Mouse (Mus musculus): ENCODE data around the gene Prpf18.
"Not testable (repeated sequence)": the region's sequence is repeated elsewhere in the genome, so short reads cannot be mapped to it uniquely, and the experiment has no call there.

Prpf18 gene

DNA sequence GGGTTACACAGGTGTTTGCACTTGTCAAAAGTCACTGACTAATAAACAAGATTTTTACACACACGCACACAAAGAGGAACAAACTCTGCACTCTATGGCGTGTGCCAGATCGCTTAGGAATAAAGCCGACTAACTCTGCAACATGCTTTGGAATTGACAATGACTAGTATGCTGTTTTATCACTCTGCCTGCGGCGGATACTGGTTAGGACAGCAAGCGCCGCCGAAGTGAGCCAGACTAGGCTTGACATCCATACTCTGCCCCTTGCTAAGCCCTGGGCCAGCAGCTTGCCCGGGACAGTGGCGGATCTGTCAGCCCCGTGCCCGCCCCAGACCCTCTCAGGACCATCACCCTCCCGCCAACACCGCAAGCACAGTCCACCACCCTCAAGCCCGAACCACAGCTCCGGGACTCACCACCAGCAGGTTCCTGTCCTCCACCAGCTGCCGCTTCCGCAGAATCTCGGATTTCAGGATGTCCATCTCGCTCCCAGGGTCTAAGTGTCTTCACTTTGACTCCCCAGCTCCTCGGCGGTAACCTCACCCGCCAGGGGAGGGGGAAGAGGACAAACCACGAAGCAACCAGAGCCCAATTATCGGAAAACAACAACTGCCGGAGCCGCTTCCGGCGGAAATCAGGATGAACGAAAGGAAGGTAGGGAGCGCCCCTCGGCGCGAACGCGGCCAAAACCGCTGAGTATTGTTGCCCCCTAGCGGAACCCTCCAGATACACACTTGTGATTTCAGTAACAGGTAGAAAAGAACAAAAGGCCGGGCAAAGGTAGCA, at the start of gene Prpf18:
Gene Prpf18, minus strand, starts transcription at position 614 of the 786 bp plus-strand sequence.
- peak; percentile 88 for DNase-seq (ENCODE audit: low spot score)

DNA sequence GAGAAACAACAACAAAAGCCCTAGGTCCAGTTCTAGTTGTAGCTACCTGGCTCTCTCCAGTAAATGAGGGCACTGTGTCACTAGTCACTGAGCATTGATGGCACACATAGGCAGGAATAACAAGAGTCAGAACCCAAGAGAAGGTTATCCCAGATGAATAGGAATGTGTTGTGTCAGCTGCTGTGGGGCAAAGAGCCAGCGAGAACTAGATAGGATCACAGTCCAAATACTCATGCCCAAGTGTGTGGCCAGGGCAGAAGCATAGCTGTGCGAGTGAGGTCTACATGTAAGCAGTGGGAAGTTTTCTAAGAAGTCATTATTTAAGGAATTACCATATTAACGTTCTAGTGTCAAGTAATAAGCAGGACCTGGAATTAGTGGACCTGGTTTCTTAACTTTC, 28.0 kb upstream of the Prpf18 start:
- DNase-seq (ENCODE audit: low spot score) = no peak

GRCm38 (mm10) chr2:4671636-4672035, 19.7 kb upstream of the Prpf18 start:
- DNase-seq (ENCODE audit: low spot score) = no peak

DNA sequence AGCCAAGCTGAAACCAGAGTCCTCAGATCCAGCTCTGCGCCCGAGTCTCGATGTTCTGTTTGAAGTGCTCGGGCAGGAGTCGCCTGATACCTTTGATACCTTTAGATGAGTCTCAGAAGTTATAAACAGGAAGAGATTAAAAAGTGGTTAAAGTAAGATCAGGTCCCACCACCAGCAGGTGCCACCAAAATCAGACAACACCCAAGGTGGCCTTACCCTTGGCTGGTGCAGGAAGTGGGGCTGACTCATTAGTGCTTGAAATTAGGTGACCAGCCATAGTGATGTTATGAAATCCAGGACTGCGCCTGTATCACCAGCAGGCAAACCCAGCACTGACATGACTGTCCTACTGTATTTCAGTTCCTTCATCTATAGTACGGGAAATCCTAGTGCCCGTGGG, 17.8 kb upstream of the Prpf18 start:
- DNase-seq (ENCODE audit: low spot score) = no peak

DNA sequence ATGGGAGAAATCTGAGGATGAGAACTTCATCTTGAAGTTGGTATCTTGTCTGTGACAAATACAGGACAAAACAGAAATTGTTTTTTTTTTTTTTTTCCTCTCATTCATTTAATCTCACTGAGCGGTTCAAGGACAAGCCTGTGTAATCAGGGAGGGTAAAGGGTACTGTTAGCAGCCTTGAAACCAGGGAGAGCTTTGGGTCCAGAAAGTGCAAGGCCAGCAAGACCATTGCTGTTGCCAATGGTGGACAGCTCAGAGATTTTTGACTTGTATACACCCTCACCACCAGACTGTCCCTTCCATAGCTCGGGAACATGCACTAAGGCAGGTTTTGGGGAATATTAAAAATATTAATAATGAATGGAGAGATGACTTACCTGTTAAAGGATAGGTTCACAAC, 16.7 kb upstream of the Prpf18 start:
- no peak for DNase-seq (ENCODE audit: low spot score)

DNA sequence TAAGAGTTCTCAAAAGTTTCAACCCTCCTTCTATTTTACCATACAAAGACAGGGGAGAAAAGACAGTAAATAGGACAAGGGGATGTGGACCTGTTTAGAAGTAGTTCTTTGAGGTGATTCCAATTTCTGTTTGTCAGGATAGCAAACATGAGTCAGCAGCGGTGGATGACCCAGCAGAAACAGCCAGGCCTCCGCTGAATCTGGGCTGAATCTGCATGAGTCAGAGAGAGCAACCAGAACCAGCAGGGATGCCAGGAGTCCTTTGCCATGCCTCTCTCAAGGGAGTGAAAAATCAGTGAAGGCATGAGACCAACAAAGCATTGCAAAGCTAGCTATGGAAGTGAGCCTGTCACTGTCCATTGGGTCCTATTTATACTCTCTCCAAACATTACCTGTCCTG, 8.8 kb upstream of the Prpf18 start:
- no peak for DNase-seq (ENCODE audit: low spot score)

DNA sequence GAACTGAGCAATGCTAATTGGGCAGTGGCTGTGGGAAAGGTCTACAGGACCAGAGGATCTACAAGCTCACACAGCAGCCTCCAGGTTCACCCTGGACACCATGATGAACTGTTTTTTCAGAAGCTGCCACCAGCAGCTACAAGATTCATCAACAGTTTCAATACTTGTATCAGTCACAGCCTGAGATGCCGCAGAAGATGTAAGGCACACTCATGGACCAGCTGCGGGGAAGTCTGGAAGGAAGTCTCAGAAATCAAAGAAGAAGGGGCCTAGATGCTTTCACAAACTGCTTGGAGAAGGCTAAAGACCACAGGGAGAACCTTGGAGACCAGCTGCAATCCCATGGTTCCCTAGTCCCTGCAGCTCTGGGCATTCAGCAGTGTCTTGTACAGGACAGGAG, 2.3 kb downstream of the Prpf18 start:
- DNase-seq (ENCODE audit: low spot score) = no peak

DNA sequence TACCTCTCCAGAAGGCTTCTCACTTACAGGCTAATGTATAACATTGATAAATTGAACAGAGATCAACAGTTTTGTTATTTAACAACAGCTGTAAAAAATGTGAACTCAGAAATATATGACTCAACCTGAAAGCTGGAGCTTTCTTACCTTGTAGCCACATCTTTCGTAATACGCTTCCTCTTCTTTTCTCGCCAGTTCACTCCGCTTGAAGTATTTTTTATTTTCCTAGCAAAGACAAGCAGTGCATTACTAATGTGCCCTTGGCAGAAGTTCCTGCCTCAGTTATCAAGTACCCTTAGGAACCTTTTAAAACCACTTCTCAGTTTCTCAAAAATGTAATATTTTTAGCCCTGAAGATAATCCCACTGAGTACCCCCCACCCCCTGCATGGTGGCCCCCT, 3.8 kb downstream of the Prpf18 start:
- DNase-seq (ENCODE audit: low spot score) = no peak

DNA sequence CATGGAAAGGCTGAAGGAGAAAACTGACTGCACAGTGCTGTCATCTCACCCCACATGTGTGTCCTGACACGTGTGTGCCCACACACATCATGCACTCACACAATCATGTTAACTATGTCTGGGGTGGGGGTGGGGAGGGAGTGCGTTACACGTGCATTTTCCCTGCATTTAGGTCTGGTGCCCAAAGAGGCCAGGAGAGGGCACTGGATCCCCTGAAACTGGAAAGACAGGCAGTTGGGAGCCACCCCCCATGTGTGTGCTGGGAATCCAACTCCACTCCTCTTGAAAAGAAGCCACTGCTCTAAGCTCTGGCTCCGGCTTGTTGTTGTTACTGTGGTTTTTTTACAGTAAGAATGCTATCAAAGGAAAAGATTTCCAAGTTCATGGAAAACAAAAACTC, 6.8 kb downstream of the Prpf18 start:
- no peak for DNase-seq (ENCODE audit: low spot score)

DNA sequence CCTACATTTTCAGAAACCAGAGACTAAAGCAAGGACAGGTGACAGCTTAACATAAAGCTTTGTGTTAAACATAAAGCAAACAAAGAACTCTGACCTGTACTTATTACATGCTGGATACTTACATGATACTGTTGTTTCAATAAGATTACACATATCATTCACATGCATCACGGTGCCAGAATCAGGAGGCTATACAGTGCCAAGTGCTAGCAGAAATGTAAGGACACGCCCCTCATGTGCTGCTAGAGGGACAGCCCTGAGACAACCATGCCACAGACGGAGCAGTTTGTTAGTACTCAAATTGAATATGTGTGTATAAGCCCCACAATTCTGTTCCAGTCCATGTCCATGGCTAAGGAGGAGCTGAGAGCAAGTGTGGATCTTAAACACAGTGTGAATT, 13.7 kb downstream of the Prpf18 start:
- DNase-seq (ENCODE audit: low spot score) = no peak

DNA sequence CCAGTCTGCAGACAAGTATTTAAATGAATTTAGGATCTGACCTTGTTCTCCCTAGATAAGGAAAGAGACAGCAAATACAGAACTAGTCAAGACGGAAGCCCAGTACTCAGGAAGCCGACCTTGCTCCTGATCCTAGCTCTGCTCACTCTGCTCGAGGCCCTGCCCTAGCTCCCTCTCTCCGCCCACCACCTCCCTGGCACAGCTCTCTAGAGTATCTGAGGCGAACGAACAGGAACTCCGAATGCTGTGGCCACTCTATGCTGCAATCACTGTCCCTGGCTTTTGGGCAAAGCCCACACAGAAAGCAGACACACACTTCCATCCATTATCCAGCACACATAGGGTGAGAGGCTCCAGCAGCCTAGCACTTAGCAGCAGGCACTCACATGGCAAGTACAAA, 15.3 kb downstream of the Prpf18 start:
- peak; percentile 12 for DNase-seq (ENCODE audit: low spot score)

DNA sequence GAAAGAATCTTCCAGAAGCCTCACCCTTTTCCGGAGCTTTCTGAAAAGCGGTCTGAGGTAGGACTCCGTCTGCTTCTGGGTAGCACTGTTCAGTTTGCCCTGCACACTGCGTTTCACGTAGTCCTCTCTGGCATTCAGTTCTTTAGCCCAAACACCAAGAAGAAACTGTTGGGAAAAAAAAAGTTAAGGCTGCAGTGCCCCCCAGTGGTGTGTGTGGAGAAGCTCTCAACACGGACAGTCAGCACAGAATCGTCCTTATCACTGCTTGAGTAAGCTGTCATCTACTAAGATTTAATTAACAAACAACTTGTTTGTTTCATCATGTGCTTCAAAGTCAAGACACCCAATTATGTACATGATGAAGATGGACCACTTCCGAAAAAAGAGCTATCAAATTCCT, 16.1 kb downstream of the Prpf18 start:
- DNase-seq (ENCODE audit: low spot score) = no peak

- DNase-seq (ENCODE audit: low spot score) = no peak
Measured at GRCm38 (mm10) chr2:4630197-4630835, 21.6 kb downstream of the Prpf18 start.

GRCm38 (mm10) chr2:4629470-4629869, 22.4 kb downstream of the Prpf18 start:
- no peak for DNase-seq (ENCODE audit: low spot score)

DNA sequence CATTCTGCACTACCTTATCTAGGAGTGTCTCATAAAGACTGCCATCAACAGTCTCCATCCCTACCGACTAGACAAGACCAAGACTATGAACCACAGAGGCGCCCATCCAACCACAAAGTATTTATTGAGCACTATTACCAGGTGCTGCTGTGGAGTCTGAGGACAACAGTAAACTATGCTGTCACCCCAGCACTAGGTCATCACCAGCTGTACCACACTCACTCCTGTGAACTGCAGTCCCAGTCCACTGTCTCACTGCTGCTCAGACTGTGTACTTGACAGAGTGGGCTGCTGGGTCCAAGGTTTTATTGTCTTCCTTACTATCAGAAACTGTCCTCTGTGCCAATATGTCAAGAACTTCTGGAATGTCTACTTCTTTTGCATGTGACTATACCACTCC, 23.0 kb downstream of the Prpf18 start:
- no peak for DNase-seq (ENCODE audit: low spot score)

GRCm38 (mm10) chr2:4626911-4627310, 25.0 kb downstream of the Prpf18 start:
- no peak for DNase-seq (ENCODE audit: low spot score)

- no peak for DNase-seq (ENCODE audit: low spot score)
Measured at GRCm38 (mm10) chr2:4621471-4621985, 30.4 kb downstream of the Prpf18 start.

DNA sequence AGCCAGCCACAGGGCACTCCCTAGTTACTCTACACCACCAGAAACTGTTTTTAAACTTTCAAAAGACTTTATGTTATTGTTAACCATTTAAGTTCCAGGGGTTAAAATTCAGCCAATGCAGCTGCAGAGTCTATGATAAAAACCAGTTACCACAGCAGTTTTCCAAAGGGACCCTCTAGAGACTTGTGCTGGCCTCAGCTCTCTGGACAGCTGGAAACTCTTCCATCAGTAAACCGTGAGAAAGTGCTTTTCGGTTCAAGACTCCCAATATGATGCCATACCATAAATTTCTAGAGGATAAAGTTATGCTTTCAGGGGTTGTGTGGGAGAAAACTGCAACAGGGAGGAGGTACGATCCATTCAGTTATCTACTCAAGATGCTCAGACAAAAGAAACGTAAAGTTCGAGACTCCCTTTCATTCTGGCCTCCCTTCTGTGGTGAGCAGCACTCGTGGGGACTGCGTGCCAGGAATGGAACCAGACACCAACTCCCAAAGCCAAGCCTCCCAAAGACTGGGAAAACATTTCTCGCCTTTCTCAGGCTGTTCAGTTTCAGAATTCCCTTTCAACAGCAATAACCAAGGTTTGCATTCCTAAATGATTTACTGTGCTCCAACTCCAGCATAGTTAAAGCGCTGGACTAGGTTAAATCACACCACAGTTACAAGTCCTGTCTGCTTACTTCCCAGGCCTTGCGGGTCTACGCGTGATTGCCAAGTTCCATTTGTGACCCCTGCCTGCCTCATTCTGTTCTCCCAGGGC, 31.1 kb downstream of the Prpf18 start:
- DNase-seq (ENCODE audit: low spot score) = no peak

DNA sequence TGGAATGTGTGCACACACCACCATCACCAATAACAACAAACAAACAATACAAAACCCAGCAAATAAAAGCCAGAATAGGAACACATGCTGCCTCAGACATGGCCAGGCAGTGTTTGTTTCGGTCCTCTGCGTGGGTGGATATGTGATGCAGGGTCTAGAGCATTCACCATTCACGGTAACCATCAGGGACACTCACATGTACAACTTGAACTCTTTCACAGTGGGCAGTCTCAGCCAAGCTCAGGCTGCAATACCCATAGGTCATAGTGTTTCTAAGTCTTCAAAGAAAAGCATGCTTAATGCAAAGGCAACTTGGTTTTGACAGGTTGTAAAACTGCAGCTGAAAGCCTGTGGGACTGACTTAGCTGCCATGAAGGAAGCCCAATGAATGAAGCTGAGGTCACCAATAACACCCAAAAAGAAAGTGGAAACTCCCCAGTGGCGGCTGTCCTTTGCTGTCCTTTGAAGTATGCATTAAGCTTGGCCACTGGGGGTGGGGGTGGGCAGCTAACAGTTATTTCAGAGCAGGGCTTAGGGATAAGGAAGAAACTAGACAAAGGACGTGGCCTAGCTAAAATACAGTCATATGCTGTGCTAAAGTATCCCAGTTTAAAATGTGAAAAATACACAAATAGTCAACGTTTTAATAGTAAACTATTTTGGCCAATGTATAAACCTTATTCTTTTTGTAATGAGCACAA, 31.9 kb downstream of the Prpf18 start:
- no peak for DNase-seq (ENCODE audit: low spot score)

DNA sequence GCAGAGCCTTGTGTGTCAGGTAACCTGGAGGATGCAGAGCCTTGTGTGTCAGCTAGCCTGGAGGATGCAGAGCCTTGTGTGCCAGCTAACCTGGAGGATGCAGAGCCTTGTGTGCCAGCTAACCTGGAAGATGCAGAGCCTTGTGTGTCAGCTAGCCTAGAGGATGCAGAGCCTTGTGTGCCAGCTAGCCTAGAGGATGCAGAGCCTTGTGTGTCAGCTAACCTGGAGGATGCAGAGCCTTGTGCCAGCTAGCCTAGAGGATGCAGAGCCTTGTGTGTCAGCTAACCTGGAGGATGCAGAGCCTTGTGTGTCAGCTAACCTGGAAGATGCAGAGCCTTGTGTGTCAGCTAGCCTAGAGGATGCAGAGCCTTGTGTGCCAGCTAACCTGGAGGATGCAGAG, 32.8 kb downstream of the Prpf18 start:
- not testable (repeated sequence) for DNase-seq (ENCODE audit: low spot score)

DNA sequence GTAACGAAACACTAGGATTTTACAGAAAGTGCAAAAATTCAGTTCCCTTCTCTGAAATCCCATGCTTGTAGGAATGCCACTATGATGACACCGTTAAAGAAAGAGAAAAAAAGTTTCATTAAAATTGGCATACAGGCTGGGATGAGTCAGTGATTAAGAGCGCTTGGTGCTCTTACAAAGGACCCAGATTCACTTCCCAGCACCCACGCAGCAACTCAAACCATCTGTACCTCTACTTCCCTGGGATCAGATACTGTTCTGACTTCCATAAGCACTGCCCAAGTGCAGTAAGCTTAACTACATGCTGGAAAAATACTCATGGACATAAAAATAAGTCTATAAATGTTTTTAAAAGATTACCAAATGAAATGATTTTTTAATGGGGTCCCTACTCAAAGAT, 34.9 kb downstream of the Prpf18 start:
- no peak for DNase-seq (ENCODE audit: low spot score)

DNA sequence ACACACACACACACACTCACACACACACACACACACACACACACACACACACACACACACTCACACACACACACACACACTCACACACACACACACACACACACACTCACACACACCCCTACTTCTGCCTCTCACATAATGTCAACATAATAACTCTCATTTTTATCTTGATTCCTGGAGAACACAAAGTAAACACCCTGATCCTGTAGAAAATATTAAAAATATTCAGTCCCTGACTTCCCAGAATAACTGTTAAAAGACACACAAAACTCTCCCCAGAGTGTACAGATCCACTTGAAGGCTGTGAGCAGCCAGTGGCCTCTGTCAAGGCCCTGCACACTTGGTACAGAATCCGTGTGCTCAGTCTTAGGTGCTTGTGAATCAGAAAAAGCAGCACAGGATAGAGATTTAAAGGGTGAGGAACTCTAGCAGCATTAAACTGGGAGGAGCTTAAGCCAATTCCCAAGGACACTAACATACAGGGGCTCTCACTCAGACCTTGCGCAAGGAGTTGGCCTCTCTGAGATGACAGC, 36.8 kb downstream of the Prpf18 start:
- DNase-seq (ENCODE audit: low spot score) = no peak

Measured in MN1 (cell line).